Mouse (Mus musculus) megakaryocyte, embryonic 14.5 days (primary cell): Measurements from ENCODE around the gene Llgl2.

Source experiments
- FLI1 ChIP-seq: IDR thresholded peaks from 2 replicates; pipeline ENCODE4 v1.6.1; 2012; ENCODE audit warnings: low read length, inconsistent platforms, mixed read lengths
- GATA1 ChIP-seq: IDR thresholded peaks from 3 replicates; pipeline ENCODE4 v1.6.1; 2012; ENCODE audit warnings: mixed read lengths, low read length, inconsistent platforms, borderline replicate concordance

- TF ChIP-seq GATA1 (no peak), FLI1 (no peak)
These were observed 19.5 kb downstream of the Llgl2 start for GRCm38 (mm10) chr11:115843141-115843890.
